Mouse (Mus musculus) cerebellum, adult 9-11 months (tissue): ENCODE measurements around the gene Angptl7.
A peak's percentile ranks its signal among the peaks of the same experiment; 100 is the strongest.

Source experiments
- DNase-seq: peaks from one replicate; pipeline ENCODE4 v3.0.0; 2022

Angptl7 gene

DNA sequence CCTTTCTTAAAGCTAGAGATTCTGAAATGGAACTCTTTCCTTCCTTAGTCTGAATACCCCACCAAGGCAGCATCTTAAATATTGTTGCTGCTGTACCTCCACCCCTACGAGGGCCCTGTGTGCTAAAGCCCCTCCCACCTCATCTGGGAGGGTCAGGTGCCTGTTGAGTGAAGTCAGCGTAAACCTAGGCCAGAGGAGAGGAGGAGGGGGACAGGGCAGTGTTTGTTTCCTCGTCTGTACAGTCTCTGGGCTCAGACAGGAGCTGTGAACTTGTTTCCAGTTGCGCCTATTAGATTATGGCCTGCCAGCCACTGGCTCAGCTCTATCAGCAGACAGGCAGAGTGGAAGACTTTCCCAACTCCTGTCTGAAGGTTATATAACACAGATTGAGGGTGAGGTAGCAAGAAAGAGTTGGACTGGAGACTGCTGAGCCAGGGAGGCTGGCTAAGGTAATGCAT lies at the start of gene Angptl7:
TSS of gene Angptl7 (minus strand) at position 51 of the 458 bp plus-strand sequence.
- DNase-seq: no peak

- DNase-seq: no peak
Observed at GRCm38 (mm10) chr4:148549106-148549505, 48.8 kb upstream of the Angptl7 start.

DNA sequence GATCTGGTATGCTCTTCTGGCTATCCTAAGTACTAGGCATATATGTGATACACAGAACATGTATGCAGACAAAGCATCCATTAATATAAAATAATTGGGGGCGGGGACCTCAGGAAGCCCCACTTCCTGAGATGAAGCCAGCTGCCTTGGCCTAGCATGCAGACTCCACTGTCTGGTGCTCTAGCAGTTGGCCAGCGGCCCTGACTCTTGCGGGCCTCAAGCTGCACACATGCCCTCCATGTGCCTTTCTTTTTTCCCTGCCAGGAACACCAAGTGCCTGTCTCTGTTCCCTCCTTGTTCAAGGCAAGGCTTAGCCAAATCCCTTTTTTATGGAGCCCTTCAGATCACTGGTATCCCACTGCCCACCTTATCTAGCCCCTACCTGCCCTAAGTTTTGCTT lies 35.6 kb upstream of the Angptl7 start:
- DNase-seq: no peak

- peak; percentile 56 for DNase-seq
Observed at GRCm38 (mm10) chr4:148533613-148534328, 33.5 kb upstream of the Angptl7 start.

DNA sequence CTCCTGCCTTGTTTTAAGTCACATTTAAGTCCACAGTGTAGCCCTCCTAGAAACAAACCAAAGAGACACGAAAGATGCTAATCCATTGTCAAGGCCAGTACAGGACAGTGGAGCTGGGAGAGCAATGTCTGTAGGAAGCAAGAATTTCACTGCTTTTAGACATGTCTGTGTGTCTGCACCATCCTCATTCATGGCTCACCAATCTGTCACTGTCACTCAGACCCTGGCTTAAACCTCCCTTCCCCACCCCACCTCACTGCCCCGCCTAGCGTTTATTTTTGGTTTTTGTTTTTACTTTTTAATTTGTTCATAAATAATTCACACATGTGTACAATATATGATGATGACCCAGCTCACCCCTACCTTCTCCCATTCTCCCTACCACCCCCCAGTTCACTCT lies 32.3 kb upstream of the Angptl7 start:
- DNase-seq: no peak

DNA sequence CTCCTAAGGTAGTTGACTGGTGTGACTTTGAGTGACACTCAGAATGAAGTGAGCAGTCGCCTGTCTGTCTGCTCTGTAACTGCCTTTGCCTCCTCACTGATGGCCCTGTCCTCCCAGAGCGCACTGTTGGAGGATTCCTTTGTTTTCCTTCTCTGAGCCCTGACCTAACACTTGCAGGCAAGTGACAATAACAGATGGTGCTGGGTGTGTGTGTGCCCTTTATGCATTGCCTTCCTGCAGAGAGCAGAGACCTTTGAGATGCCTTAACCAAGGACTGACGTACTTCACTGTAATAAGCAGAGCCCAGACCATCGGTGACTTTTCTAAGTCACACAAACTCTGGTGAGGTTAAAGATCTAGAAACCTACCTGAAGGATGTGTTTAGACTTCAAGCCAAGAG lies 31.1 kb upstream of the Angptl7 start:
- DNase-seq: peak; percentile 34

- no peak for DNase-seq
Observed at GRCm38 (mm10) chr4:148530778-148531177, 30.5 kb upstream of the Angptl7 start.

DNA sequence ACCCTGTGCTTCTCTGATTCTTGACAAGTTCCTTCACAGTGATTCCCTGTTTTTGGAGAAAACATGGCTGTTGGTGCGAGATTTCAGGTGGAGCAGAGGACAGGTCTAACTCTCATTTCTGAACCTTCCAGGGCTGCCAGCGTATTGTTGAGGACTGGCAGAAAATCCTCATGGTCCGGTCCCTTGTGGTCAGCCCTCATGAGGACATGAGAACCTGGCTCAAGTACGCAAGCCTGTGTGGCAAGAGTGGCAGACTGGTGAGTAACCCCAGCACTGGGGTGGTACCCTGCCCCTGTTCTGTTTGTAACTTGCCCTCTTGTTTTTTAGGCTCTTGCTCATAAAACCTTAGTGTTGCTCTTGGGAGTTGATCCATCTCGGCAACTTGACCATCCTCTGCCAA lies 30.1 kb upstream of the Angptl7 start:
- DNase-seq: no peak

DNA sequence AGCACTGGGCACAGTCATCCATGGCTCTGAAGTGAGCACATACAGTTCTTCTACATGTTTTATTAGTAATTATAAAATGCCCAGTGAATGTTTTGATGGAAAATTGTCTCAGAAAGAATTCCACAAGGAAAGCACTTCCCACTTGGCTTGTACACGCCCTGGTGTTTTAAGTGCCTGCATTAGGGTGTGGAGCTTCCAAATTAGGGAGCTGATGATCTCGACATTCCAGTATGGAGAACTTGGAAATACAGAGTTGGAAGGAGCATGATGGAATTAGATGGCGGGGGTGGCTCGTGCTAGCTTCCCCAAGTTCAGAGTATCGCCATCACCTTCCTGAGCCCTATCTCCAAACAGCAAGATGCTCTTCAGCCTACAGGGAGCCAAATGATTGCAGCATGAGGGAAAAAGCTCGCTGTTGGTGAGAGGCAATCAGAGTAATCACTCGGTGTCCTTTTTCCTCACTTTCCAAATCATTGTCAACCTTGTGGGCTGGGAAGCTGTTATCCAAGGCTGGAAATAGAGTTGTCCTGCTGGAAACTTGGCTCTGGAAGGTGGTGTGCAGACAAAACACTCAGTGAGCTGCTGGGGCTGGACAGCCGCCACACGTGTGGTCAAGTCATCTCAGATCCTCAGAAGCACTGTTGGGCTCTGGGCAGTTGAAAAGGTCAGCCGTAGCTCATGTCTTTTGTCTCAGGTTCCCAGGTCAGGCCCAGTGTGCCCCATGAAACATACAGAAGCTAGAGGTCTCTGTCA lies 27.1 kb upstream of the Angptl7 start:
- DNase-seq: no peak

DNA sequence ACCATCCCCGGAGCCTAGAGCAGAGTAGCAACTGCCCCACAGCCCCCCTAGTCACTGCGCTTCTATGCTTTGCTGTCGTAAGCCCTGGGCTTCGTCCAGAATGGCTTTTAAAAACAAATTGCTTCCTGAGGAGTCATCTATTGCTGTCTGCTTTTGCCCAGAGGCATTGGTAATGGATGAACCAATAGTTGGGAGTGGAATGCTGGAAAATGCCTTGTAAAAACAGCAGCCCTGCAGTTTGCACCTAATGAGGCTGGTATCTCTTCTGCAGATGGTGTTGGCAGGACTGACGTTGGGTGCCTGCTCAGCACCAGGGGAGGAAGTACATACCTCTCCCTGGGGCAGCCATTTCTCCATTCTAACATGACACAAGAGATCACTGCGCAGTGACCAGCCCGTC lies 23.3 kb upstream of the Angptl7 start:
- DNase-seq: no peak

DNA sequence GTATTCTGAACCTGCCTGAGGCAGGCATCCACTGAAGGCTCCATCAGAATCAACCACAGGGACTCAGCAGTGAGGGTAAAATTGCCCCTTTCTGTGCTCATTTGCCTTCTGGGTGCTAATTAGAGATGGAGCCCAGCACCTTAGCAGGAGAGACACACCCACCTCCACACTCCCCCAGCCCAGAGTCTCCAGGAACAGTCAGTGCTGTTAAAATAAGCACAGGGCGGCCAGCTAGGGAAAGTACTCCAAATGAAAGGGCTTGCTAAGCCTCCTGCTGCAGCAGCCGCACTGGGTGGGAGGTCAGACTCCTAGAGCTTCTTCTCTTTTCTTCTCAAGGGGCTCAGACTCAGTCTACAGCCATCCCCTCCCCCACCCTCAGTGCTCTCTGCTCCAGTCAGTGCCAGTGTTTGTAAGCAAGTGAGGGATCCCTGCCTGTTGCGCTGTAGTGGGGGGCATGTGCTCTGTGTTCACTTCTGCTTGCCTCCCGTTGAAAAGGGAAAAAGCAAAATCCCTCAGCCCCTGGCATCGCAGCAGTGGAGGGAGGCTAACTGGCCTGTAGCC lies 18.1 kb upstream of the Angptl7 start:
- no peak for DNase-seq

DNA sequence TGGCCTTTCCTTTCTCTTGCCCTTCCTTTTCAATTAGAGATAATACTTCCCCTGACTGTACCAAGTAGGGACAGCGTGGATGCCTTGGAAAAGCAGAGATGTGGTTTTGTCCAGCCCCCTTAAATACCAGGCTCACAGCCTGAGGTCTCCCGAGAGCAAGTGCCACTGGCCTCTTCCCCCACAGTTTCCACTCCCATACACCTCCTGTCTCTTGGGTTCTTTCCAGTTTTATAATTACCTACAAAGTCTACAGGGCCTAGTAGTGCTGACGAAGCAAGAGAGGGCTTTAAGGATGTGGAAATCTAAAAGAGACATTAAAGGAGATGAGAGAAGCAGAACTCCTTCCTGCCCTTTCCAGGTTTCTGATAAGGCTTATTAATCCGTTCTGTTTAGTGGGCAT lies 17.5 kb upstream of the Angptl7 start:
- DNase-seq: no peak

DNA sequence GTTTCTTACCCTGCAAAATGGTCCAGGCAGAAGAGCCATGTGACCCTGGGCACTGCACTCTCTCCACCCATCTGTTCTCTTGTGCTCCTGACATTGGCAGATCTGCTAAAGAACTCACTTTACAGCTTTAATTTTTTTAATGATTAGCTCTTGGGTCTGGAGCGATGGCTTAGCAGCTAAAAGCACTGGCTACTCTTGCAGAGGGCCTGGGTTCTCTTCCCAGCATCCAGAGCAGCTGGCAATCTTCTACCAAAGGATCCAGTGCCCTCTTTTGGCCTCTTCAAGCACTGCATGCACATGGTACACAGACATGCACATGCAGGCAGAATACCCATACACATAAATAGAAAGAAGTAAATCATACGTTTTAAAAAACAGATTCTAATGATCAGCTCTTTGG lies 15.1 kb upstream of the Angptl7 start:
- DNase-seq: no peak

DNA sequence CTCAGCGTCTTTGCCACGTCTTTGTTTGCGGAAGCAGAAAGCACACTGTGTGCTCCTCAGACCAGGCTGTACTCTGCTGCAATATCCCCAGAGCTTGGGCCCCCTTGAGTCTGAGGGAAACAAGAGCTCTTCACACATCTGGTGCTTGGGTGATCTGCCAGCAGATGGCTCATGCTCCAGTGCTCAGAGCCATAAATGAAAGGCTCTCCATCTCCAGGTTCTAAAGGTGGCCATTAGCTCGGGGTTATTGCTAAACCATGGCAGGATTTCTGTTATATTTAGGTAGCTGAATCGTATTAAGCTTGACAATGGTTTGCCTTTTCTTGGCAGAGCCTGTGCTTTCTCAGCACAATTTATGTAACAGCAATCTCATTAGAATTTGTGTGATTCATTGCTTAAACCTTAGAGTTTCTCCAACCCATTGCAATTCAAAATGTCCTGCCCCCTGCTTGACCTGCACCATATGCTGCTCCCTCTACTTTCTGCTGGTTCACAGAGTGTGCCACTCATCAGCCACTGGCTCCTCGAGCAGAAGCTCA lies 12.8 kb upstream of the Angptl7 start:
- DNase-seq: no peak

- no peak for DNase-seq
Observed at GRCm38 (mm10) chr4:148511334-148511733, 11.1 kb upstream of the Angptl7 start.

- no peak for DNase-seq
Observed at GRCm38 (mm10) chr4:148510691-148511090, 10.4 kb upstream of the Angptl7 start.

GRCm38 (mm10) chr4:148509450-148510084 lies 9.3 kb upstream of the Angptl7 start:
- DNase-seq: no peak

GRCm38 (mm10) chr4:148508084-148508849 lies 8.0 kb upstream of the Angptl7 start:
- no peak for DNase-seq

DNA sequence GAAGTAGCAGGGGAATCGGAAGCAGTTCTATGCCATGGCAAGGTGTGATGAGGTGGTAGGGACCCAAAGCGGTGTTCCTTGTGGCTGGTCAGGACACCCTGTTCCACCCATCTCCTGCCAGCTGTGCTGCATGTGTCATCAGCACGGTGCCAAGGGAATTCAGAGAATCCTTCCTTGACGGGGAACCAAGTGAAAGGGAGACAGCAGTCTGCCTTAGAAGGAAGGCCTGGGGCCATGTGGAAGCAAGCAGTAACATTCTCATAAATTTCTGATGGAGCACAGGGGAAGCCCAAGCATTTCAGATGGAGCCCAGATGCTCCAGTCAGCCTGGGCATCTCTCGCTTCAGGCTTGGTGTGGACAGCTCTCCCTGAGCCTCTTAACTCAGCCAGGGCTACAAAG lies 7.3 kb upstream of the Angptl7 start:
- DNase-seq: no peak

GRCm38 (mm10) chr4:148504497-148504959 lies 4.3 kb upstream of the Angptl7 start:
- DNase-seq: peak; percentile 47

DNA sequence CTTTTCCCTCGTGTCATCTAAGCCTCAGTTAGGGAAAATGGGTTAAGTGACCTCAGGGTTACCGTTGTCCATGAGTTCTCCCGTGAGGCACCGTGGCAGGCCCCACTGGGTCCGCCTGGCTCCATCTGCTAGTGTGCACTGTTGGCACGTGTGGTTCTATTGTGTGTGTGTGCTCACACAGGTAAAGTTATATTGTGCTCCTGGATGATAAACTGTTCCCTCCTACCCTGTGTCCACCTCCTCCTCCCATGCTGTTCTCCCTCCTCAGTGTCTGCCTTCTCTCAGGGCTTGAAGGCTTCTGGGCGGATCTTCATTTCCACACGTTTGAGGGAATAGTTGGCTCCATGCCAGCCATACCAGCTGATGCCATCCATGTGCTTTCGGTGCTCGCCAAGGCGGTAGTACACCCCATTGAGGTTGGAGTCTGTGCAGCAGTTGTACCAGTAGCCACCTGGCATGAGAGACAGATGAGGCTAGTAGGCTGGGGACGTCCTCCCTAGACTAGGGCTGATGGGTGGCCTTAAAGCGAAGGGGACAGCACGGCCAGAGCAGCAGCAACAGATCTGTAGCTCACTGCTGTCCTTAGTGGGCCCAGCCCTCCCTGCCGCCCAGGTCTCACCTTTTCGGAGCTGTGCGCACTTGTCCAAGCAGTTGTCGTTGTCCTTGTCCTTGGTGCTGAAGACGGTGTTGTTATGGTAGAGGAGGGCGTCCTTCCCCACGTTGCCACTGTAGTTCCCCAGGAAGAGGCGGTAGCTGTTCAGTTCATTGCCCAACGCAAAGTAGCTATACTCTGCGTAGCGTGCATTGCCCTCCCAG lies 4.2 kb downstream of the Angptl7 start:
- peak; percentile 84 for DNase-seq
